Mouse (Mus musculus) cerebellum, adult 2 months (tissue): Measurements from ENCODE around the gene Patl2.

Source experiments
- CTCF ChIP-seq: fragments of 200-500 bp; IDR thresholded peaks from 2 replicates; pipeline ENCODE4 v1.5.1; 2011; ENCODE audit warnings: low read depth, mild to moderate bottlenecking, control low read depth, low read length, moderate library complexity, borderline replicate concordance; ENCODE audit not compliant: insufficient read depth
- POLR2A ChIP-seq: fragments of 200-500 bp; IDR thresholded peaks from 2 replicates; pipeline ENCODE4 v1.6.1; 2011; ENCODE audit warnings: low read length, control low read depth, borderline replicate concordance; ENCODE audit not compliant: insufficient read depth

- TF ChIP-seq POLR2A (no peak), CTCF (no peak)
These were observed 47.4 kb upstream of the Patl2 start for GRCm38 (mm10) chr2:122233341-122233740.
